Mouse (Mus musculus): ENCODE results near the gene Vmn2r7. TPM values are rescaled to one million over a fixed set of nuclear protein-coding genes. Genes with fewer than 3 reads are reported as not detected.

Vmn2r7 gene
- not detected in 2 replicates for polyA plus RNA-seq (2015; fragmentation: Nextera tagmentation; extraction: Ambion mirVana)

DNA sequence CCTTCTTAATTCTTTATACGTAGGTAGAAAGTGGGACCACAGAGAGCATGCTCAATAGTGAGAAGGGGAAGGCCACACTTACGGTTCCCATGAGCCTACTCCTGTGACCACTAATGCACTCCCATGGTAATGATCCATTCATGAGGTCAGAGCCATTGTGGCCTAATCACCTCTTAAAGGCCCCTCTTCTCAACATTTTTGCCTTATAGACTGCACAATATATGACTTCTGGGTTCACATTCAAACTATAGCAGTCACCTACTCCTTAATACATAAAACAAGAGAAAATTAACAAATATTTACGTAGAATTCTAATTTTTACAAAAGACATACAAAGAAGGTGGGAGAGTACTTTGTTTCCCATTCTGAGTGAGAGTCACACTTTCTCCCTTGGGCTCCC, at the start of gene Vmn2r7:
Gene Vmn2r7, minus strand, starts transcription at position 101 of the 400 bp plus-strand sequence.

